Comparison of ENCODE assay signal across 8 mouse cellular contexts in the genomic region with DNA sequence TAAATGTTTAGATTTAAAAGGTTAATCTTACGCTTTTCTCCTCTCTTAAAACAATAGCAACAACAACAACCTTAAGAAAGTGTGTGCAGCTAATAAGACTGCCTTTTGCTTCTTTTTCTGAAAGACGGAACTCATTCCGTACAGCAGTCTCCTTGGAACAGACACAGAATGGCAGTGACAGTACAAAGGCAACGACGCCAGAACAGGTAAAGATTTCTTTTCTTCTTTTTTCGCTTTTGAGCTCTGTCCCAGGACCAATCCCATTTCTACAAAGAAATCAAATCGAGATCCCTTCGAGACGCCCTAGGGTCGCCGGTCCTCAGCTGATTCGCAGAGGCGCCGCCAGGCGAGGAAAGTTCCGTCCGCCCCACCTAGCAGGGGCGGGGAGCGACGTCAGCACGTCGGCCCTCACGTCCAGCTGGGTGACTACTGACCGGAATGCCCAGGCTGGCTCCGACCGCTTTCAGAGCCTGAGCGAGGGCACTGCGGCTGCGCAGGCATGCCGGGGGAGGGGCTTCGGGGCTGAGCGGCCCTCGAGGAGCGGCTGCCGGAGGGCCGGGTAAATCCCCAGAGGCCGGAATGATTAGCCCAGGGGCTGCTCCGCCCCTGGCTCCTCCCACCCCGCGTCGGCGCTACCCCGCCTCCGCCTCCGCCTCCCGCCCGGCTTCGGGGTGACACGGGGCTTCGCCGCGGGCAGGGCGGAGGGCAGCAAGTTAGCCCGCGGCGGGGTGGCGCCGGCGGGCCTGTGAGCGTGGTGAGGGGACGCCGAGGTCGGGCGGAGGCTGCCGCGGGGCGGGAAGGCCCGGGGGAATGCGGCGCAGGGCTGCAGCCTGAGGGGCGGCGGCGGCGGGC. TPM values are rescaled to one million over a fixed set of nuclear protein-coding genes. Genes with fewer than 3 reads are reported as not detected.
A peak's percentile ranks its signal among the peaks of the same experiment; 100 is the strongest.
DNase-seq lines count a peak whose midpoint lies in the region; ATAC-seq lines count a peak whose summit lies in the region.

A gene (plus strand): TSS at position 668 of the 852 bp plus-strand sequence.

- intact Hi-C loops in gastrocnemius, postnatal 14 days (cut with DNase I; ENCODE audit: low total_unique reads): no loop called here
- intact Hi-C loops in left cerebral cortex, postnatal 10 days (cut with DNase I): no loop called here

- DNase-seq in adrenal gland, adult (ENCODE audit: inconsistent age in 2 of 2, low spot score in 1 of 2): peak; percentile 100
- DNase-seq in embryo, embryonic 10.5 days (ENCODE audit: low spot score): peak; percentile 98
- DNase-seq in gastrocnemius, postnatal 14 days: peak; percentile 99
- peak; percentile 95 to 99 for DNase-seq in left cerebral cortex, postnatal 10 days (ENCODE audit: extremely low spot score in 1 of 2, low spot score in 2 of 2)
- peak; percentile 99 for DNase-seq in right cerebral cortex, postnatal 25 days
- DNase-seq in urinary bladder, postnatal 4 days (ENCODE audit: low spot score in 2 of 2): peak; percentile 98 to 100

- peak; percentile 86 for ATAC-seq in inflammation-experienced regulatory T-cells, adult 6 months
- ATAC-seq in megakaryocyte-erythroid progenitor cell, adult 5-6 weeks (replicated peaks; ENCODE audit: low FRiP score, low TSS enrichment, poor library complexity, severe bottlenecking): peak; percentile 98

RNA-seq across cellular contexts. Expression of the gene that starts here (rescaled TPM):
- total RNA-seq in gastrocnemius, postnatal 14 days (2021): 10 to 100 TPM; 21.1 to 21.2 TPM
- polyA plus RNA-seq in inflammation-experienced regulatory T-cells, adult 6 months (2017; shearing (Covaris generic)): 1 to 10 TPM; 4.7 to 8.7 (median 8.5) TPM
- total RNA-seq in left cerebral cortex, postnatal 10 days (2021): 10 to 100 TPM; 15.5 to 19.0 TPM
- 7.5 and 10.7 TPM in 2 replicates for total RNA-seq in megakaryocyte-erythroid progenitor cell, adult 5-6 weeks (2014; fragmentation: Nextera tagmentation)
- total RNA-seq in megakaryocyte-erythroid progenitor cell, adult 5-6 weeks (2017): 9.5 and 10.0 TPM in 2 replicates

Comparison
In these comparisons a context has a peak if more than half of its experiments do, and no peak if none do; other contexts are left out.
1. Peak in every context shown above with its lines: DNase-seq and ATAC-seq.